In the genomic region with DNA sequence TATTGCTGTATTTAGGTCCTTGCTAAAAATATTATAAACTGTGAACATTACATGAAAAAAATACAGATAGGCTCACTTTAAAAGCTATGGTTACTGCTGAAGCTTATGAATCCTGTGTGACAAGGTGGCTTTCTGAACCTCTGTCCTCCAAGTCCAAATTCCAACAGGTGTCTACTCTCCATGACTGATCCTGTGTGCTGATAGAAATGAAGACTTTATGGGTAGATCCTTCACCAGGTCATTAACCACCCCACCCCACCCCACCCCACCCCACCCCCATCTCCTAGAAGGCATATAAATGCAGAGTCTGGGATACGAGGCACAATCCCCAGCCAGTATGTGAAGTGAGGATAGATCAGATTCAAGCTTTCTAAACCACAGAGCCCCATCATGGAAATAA, we compare ENCODE assay signal across 21 mouse cellular contexts.
"Had no signal": no experiment of that assay in that cellular context is flagged by ENCODE, and none has a peak within 500 bp of the region (broad histone marks: within the 10 kb centered on the region; RNA-seq: fewer than 3 reads in every experiment).

No protein-coding gene starts in this region.

- H3K9me3 ChIP-seq: heart, embryonic 12.5 days; hindbrain, embryonic 13.5 days; hindbrain, embryonic 15.5 days; kidney, embryonic 15.5 days; limb, embryonic 10.5 days; limb, embryonic 12.5 days; liver, embryonic 13.5 days had no signal

- ATAC-seq: forebrain, postnatal 0 days; hindbrain, postnatal 0 days had no signal

- H3K36me3 ChIP-seq: heart, embryonic 12.5 days; hindbrain, embryonic 13.5 days; hindbrain, embryonic 15.5 days; kidney, embryonic 15.5 days; limb, embryonic 10.5 days; limb, embryonic 12.5 days; liver, embryonic 13.5 days had no signal

- H3K27me3 ChIP-seq: heart, embryonic 12.5 days; hindbrain, embryonic 13.5 days; hindbrain, embryonic 15.5 days; kidney, embryonic 15.5 days; limb, embryonic 12.5 days; liver, embryonic 13.5 days had no signal

- H3K9ac ChIP-seq: forebrain, postnatal 0 days; heart, embryonic 12.5 days; hindbrain, embryonic 13.5 days; hindbrain, embryonic 15.5 days; kidney, embryonic 15.5 days; limb, embryonic 12.5 days; liver, embryonic 13.5 days had no signal

- H3K4me3 ChIP-seq: heart, embryonic 12.5 days; hindbrain, embryonic 13.5 days; hindbrain, embryonic 15.5 days; kidney, embryonic 15.5 days; layer of hippocampus, adult 2 months; left cerebral cortex, adult 2 months; limb, embryonic 10.5 days; limb, embryonic 12.5 days; liver, embryonic 13.5 days had no signal

- DNase-seq: forebrain, postnatal 0 days; gastrocnemius, postnatal 14 days; gastrocnemius, postnatal 36 days; heart, adult 18-20 months; heart, postnatal 10 days; kidney, adult 18-20 months; kidney, adult 9 months; kidney, postnatal 25 days; kidney, postnatal 4 days; liver; liver, embryonic 13.5 days had no signal

- H3K27ac ChIP-seq: hindbrain, embryonic 13.5 days; hindbrain, embryonic 15.5 days; hindbrain, postnatal 0 days; kidney, embryonic 15.5 days; kidney, postnatal 0 days; layer of hippocampus, adult 2 months; left cerebral cortex, adult 2 months; limb, embryonic 10.5 days; limb, embryonic 12.5 days had no signal

- H3K4me2 ChIP-seq: heart, embryonic 12.5 days; hindbrain, embryonic 13.5 days; hindbrain, embryonic 15.5 days; kidney, embryonic 15.5 days; limb, embryonic 12.5 days; liver, embryonic 13.5 days had no signal

- H3K4me1 ChIP-seq: hindbrain, embryonic 13.5 days; hindbrain, embryonic 15.5 days; kidney, embryonic 15.5 days; limb, embryonic 10.5 days; limb, embryonic 12.5 days had no signal
